ENCODE assay signal across 9 mouse cellular contexts in the genomic region with DNA sequence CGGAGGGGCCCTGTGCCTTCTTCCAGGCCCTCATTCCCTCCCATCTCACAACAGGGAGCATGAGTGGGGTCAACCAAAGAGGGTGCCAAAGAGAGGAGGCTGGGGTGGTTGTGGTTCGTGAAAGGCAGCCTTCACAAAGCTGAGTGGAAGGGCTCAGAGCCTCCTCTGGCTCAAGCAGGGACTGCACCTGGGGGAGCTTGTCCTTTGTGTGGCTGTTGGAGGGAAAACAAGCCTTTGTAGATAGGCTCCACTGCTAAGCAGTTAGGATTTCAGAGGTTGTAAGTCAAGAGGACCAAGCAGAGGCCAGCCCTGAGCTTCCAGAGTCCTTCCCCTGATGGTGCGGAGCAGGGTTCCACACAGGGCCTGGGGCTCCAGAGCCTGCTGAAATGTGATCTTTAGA. TPM values are rescaled to one million over a fixed set of nuclear protein-coding genes. Genes with fewer than 3 reads are reported as not detected.
DNase-seq lines count a peak whose midpoint lies in the region; ATAC-seq and TF ChIP-seq lines count a peak whose summit lies in the region.
"Had no signal": no experiment of that assay in that cellular context is flagged by ENCODE, and none has a peak within 500 bp of the region (broad histone marks: within the 10 kb centered on the region; RNA-seq: fewer than 3 reads in every experiment).

No protein-coding gene starts in this region.

- ATAC-seq in midbrain, postnatal 0 days (ENCODE audit: low FRiP score): no peak
- ATAC-seq in midbrain, embryonic 15.5 days (replicated peaks): no peak
- ATAC-seq in hematopoietic stem cell, adult 5-6 weeks (replicated peaks in 1 of 2; ENCODE audit: insufficient read depth in 1 of 2, low FRiP score in 2 of 2, low TSS enrichment in 1 of 2, low read depth in 1 of 2, poor library complexity in 2 of 2, severe bottlenecking in 2 of 2): peak; percentile 29 to 30; a peak in 1 of 4 replicates
- no peak for ATAC-seq in inflammation-experienced regulatory T-cells, adult 6 months

- no peaks in the 10 kb centered on the region for H3K9me3 ChIP-seq in heart, embryonic 10.5 days
- no peaks in the 10 kb centered on the region for H3K9me3 ChIP-seq in midbrain, postnatal 0 days (ENCODE audit: low read length)
- no peaks in the 10 kb centered on the region for H3K9me3 ChIP-seq in midbrain, embryonic 15.5 days
- H3K9me3 ChIP-seq: liver, embryonic 15.5 days had no signal

- intact Hi-C loops in heart, postnatal 36 days (cut with DNase I): no loop called here

- no peak for DNase-seq in heart, embryonic 10.5 days (ENCODE audit: low spot score)
- no peak for DNase-seq in heart, postnatal 36 days
- DNase-seq in midbrain, postnatal 0 days (ENCODE audit: low spot score): no peak
- peak; percentile 57 to 68 for DNase-seq in thymus, postnatal 36 days
- no peak for DNase-seq in neural tube, embryonic 10.5 days (ENCODE audit: extremely low spot score, low spot score)

- TF ChIP-seq CTCF in midbrain, postnatal 0 days (IDR thresholded peaks at IDR 0.05): peak; percentile 45

- H3K4me1 ChIP-seq in heart, embryonic 10.5 days: peaks cover 35% of the 10 kb centered on the region
- H3K4me1 ChIP-seq in midbrain, postnatal 0 days (ENCODE audit: insufficient read depth, low read length): no peaks in the 10 kb centered on the region
- no peaks in the 10 kb centered on the region for H3K4me1 ChIP-seq in midbrain, embryonic 15.5 days

- no peak overlapping the region for H3K4me3 ChIP-seq in heart, embryonic 10.5 days
- H3K4me3 ChIP-seq in midbrain, postnatal 0 days (ENCODE audit: low read depth, low read length): no peak overlapping the region
- no peak overlapping the region for H3K4me3 ChIP-seq in midbrain, embryonic 15.5 days
- H3K4me3 ChIP-seq: liver, embryonic 15.5 days had no signal

- H3K27ac ChIP-seq in heart, embryonic 10.5 days: peak overlapping the region; percentile 19
- no peak overlapping the region for H3K27ac ChIP-seq in midbrain, postnatal 0 days (ENCODE audit: low read depth, low read length)
- H3K27ac ChIP-seq in midbrain, embryonic 15.5 days: no peak overlapping the region
- H3K27ac ChIP-seq: liver, embryonic 15.5 days had no signal

- WGBS in heart, embryonic 10.5 days: 43% methylated on average over 3 of the region's 3 CpGs
- 42% methylated on average over 3 of the region's 3 CpGs for WGBS in midbrain, postnatal 0 days
- 49% methylated on average over 3 of the region's 3 CpGs for WGBS in midbrain, embryonic 15.5 days

- H3K9ac ChIP-seq in midbrain, postnatal 0 days (replicated peaks; ENCODE audit: low read length, poor library complexity, severe bottlenecking): no peak overlapping the region
- no peak overlapping the region for H3K9ac ChIP-seq in midbrain, embryonic 15.5 days
- H3K9ac ChIP-seq: liver, embryonic 15.5 days had no signal

- no peak overlapping the region for H3K4me2 ChIP-seq in midbrain, postnatal 0 days (ENCODE audit: low read depth, low read length, poor library complexity, severe bottlenecking)
- no peak overlapping the region for H3K4me2 ChIP-seq in midbrain, embryonic 15.5 days
- H3K4me2 ChIP-seq: liver, embryonic 15.5 days had no signal

- 0 out of 2 replicates have a peak, but pooled peaks cover 11% of the 10 kb centered on the region for H3K27me3 ChIP-seq in heart, embryonic 10.5 days (ENCODE audit: insufficient read depth, poor library complexity, severe bottlenecking)
- H3K27me3 ChIP-seq in midbrain, postnatal 0 days (ENCODE audit: insufficient read depth, low read length): no peaks in the 10 kb centered on the region
- no peaks in the 10 kb centered on the region for H3K27me3 ChIP-seq in midbrain, embryonic 15.5 days (replicated peaks)

- peaks cover 38% of the 10 kb centered on the region for H3K36me3 ChIP-seq in heart, embryonic 10.5 days
- H3K36me3 ChIP-seq in midbrain, postnatal 0 days (ENCODE audit: insufficient read depth, low read length): peaks cover 28% of the 10 kb centered on the region
- peaks cover 17% of the 10 kb centered on the region for H3K36me3 ChIP-seq in midbrain, embryonic 15.5 days (replicated peaks)

RNA-seq across cellular contexts. Expression of gene Pi16, which starts 14.4 kb away (rescaled TPM):
- 1.9 and 2.6 TPM in 2 replicates for polyA plus RNA-seq in heart, embryonic 10.5 days (2016; fragmentation: Nextera tagmentation; extraction: Ambion mirVana)
- total RNA-seq in heart, postnatal 36 days (2021): 10 to 100 TPM; 35.9 to 42.4 TPM
- 4.3 and 4.6 TPM in 2 replicates for total RNA-seq in midbrain, postnatal 0 days (2014; rRNA removed)
- polyA plus RNA-seq in midbrain, postnatal 0 days (2015; fragmentation: Nextera tagmentation; extraction: Ambion mirVana): 3.3 and 4.0 TPM in 2 replicates
- polyA plus RNA-seq in midbrain, embryonic 15.5 days (2015; fragmentation: Nextera tagmentation; extraction: Ambion mirVana): 3.6 and 4.0 TPM in 2 replicates
- 1.8 and 10.4 TPM in 2 replicates for total RNA-seq in hematopoietic stem cell, adult 5-6 weeks (2017)
- polyA plus RNA-seq in inflammation-experienced regulatory T-cells, adult 6 months (2017; shearing (Covaris generic)): under 1 TPM; 0.30 to 0.57 (median 0.53) TPM

RNA-seq across cellular contexts. Expression of gene BC004004, which starts 34.5 kb away (rescaled TPM):
- 79.2 and 94.0 TPM in 2 replicates for polyA plus RNA-seq in heart, embryonic 10.5 days (2016; fragmentation: Nextera tagmentation; extraction: Ambion mirVana)
- 100 to 1,000 TPM; 228 to 258 TPM for total RNA-seq in heart, postnatal 36 days (2021)
- total RNA-seq in midbrain, postnatal 0 days (2014; rRNA removed): 120 and 128 TPM in 2 replicates
- polyA plus RNA-seq in midbrain, postnatal 0 days (2015; fragmentation: Nextera tagmentation; extraction: Ambion mirVana): 146 and 152 TPM in 2 replicates
- 112 and 114 TPM in 2 replicates for polyA plus RNA-seq in midbrain, embryonic 15.5 days (2015; fragmentation: Nextera tagmentation; extraction: Ambion mirVana)
- 77.2 and 109 TPM in 2 replicates for total RNA-seq in hematopoietic stem cell, adult 5-6 weeks (2017)
- polyA plus RNA-seq in inflammation-experienced regulatory T-cells, adult 6 months (2017; shearing (Covaris generic)): 100 to 1,000 TPM; 120 to 122 (median 120) TPM

RNA-seq across cellular contexts. Expression of gene Ppil1, which starts 39.1 kb away (rescaled TPM):
- polyA plus RNA-seq in heart, embryonic 10.5 days (2016; fragmentation: Nextera tagmentation; extraction: Ambion mirVana): 147 and 188 TPM in 2 replicates
- 10 to 100 TPM; 27.0 to 27.2 TPM for total RNA-seq in heart, postnatal 36 days (2021)
- 70.3 and 77.9 TPM in 2 replicates for total RNA-seq in midbrain, postnatal 0 days (2014; rRNA removed)
- 95.7 and 103 TPM in 2 replicates for polyA plus RNA-seq in midbrain, postnatal 0 days (2015; fragmentation: Nextera tagmentation; extraction: Ambion mirVana)
- polyA plus RNA-seq in midbrain, embryonic 15.5 days (2015; fragmentation: Nextera tagmentation; extraction: Ambion mirVana): 113 and 119 TPM in 2 replicates
- total RNA-seq in hematopoietic stem cell, adult 5-6 weeks (2017): 68.8 and 69.8 TPM in 2 replicates
- 100 to 1,000 TPM in 1 of 3 experiments, 10 to 100 TPM in 2; 59.0 to 107 (median 62.4) TPM for polyA plus RNA-seq in inflammation-experienced regulatory T-cells, adult 6 months (2017; shearing (Covaris generic))

RNA-seq across cellular contexts. Expression of gene Mtch1, which starts 44.6 kb away (rescaled TPM):
- 281 and 310 TPM in 2 replicates for polyA plus RNA-seq in heart, embryonic 10.5 days (2016; fragmentation: Nextera tagmentation; extraction: Ambion mirVana)
- 100 to 1,000 TPM; 201 to 211 TPM for total RNA-seq in heart, postnatal 36 days (2021)
- total RNA-seq in midbrain, postnatal 0 days (2014; rRNA removed): 605 and 625 TPM in 2 replicates
- polyA plus RNA-seq in midbrain, postnatal 0 days (2015; fragmentation: Nextera tagmentation; extraction: Ambion mirVana): 510 and 517 TPM in 2 replicates
- 519 and 548 TPM in 2 replicates for polyA plus RNA-seq in midbrain, embryonic 15.5 days (2015; fragmentation: Nextera tagmentation; extraction: Ambion mirVana)
- 60.6 and 87.5 TPM in 2 replicates for total RNA-seq in hematopoietic stem cell, adult 5-6 weeks (2017)
- polyA plus RNA-seq in inflammation-experienced regulatory T-cells, adult 6 months (2017; shearing (Covaris generic)): 10 to 100 TPM; 13.4 to 15.9 (median 13.4) TPM

RNA-seq across cellular contexts. Expression of gene Fgd2, which starts 57.6 kb away (rescaled TPM):
- polyA plus RNA-seq in heart, embryonic 10.5 days (2016; fragmentation: Nextera tagmentation; extraction: Ambion mirVana): 2.2 and 3.8 TPM in 2 replicates
- 1 to 10 TPM; 3.5 to 4.5 TPM for total RNA-seq in heart, postnatal 36 days (2021)
- 13.4 and 27.3 TPM in 2 replicates for total RNA-seq in midbrain, postnatal 0 days (2014; rRNA removed)
- 14.4 and 16.5 TPM in 2 replicates for polyA plus RNA-seq in midbrain, postnatal 0 days (2015; fragmentation: Nextera tagmentation; extraction: Ambion mirVana)
- polyA plus RNA-seq in midbrain, embryonic 15.5 days (2015; fragmentation: Nextera tagmentation; extraction: Ambion mirVana): 7.0 and 7.5 TPM in 2 replicates
- total RNA-seq in hematopoietic stem cell, adult 5-6 weeks (2017): 36.9 and 54.2 TPM in 2 replicates
- 1 to 10 TPM in 2 of 3 experiments, not detected in 1; 1.5 to 3.3 TPM for polyA plus RNA-seq in inflammation-experienced regulatory T-cells, adult 6 months (2017; shearing (Covaris generic))

Comparison
In these comparisons a context has a peak if more than half of its experiments do, and no peak if none do; other contexts are left out.
1. DNase-seq: peak in thymus, postnatal 36 days (2 of 2); none in heart, embryonic 10.5 days (single experiment), heart, postnatal 36 days (0 of 2), midbrain, postnatal 0 days (single experiment) and neural tube, embryonic 10.5 days (single experiment).
2. ATAC-seq: peak in hematopoietic stem cell, adult 5-6 weeks (2 of 2); none in midbrain, postnatal 0 days (single experiment), midbrain, embryonic 15.5 days (single experiment) and inflammation-experienced regulatory T-cells, adult 6 months (single experiment).